Mouse (Mus musculus) embryonic facial prominence, embryonic 14.5 days (tissue): ENCODE data around the gene Thsd4. TPM values are rescaled to one million over a fixed set of nuclear protein-coding genes. Genes with fewer than 3 reads are reported as not detected.

ENCODE experiments used
- polyA plus RNA-seq: library from polyadenylated mRNA; unstranded; fragments of >200 nt; fragmentation: Nextera tagmentation; extraction: Ambion mirVana; gene quantifications from 2 replicates; pipeline ENCODE4 v1.2.1, GENCODE M21; 2014

Gene Thsd4
- polyA plus RNA-seq, 1 experiment from 2014 or later = 26.1 TPM

Other genes with a start within 250 kb of the Thsd4 start
- 20.4 and 22.9 TPM in 2 replicates for gene Lrrc49, start 166.1 kb upstream of the Thsd4 start, polyA plus RNA-seq
- 3.3 and 4.7 TPM in 2 replicates for gene Larp6, start 190.9 kb upstream of the Thsd4 start, polyA plus RNA-seq